Mouse (Mus musculus): ENCODE data around the gene Rnf220. TPM values are rescaled to one million over a fixed set of nuclear protein-coding genes. Genes with fewer than 3 reads are reported as not detected.

Gene Rnf220
- polyA plus RNA-seq, 1 experiment from 2014 or later, result 137 TPM

DNA sequence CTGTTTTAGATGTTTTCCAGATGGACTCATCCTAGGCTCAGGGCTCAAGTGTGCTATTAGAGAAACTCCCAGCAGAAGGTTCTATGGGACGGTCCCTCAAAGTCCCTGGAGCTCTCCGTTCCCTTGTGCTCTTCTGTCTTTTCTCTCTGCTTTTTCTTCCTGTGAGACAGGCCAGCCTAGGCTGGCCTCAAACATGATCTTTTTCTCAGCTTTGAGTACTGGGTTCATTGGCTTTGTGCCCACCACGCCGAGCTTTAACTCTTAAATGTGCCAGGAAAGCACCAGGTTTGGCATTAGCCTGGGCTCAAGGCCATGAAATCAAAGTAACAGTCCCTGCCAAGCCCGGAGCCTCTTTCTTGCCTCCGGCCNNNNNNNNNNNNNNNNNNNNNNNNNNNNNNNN is 256.0 kb downstream of the Rnf220 start:
- ATAC-seq, result no peak
- H3K4me3 ChIP-seq (ENCODE audit: low read depth, low read length), result no peak overlapping the region

DNA sequence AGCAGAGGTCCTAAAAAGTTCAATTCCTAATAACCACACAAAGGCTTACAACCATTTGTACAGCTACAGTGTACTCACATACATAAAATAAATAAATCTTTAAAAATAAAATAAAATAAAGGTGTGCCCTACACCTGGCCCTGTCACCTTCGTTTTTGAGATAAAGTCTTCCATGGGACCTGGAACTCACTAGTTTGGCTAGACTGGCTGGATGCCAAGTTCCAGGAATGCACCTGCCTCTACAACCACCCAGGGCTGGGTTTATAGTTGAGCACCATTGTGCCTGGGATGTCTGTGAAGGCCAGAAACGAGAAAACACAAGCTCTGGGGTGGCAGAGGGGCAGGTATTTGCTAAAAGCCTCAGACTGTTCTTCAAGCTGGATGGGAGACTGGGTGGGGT is 257.7 kb downstream of the Rnf220 start:
- H3K9ac ChIP-seq (ENCODE audit: low read depth, low read length), result no peak overlapping the region
- H3K4me3 ChIP-seq (ENCODE audit: low read depth, low read length), result no peak overlapping the region
- 56% methylated on average over 2 of the region's 2 CpGs for WGBS
- no peaks in the 10 kb centered on the region for H3K27me3 ChIP-seq (ENCODE audit: control insufficient read depth, insufficient read depth, low read depth, low read length)
- ATAC-seq, result no peak
- H3K9me3 ChIP-seq (replicated peaks; ENCODE audit: control insufficient read depth, low read length, poor library complexity, severe bottlenecking), result no peaks in the 10 kb centered on the region
- no peak overlapping the region for H3K4me2 ChIP-seq (ENCODE audit: low read length)
- H3K36me3 ChIP-seq (ENCODE audit: control insufficient read depth, insufficient read depth, low read length), result no peaks in the 10 kb centered on the region
- no peaks in the 10 kb centered on the region for H3K4me1 ChIP-seq (ENCODE audit: control insufficient read depth, insufficient read depth, low read length)
- no peak overlapping the region for H3K27ac ChIP-seq (ENCODE audit: low read length)

More for the DNA sequence above, 256.0 kb downstream of the Rnf220 start:
- WGBS, result 68% methylated on average over 6 of the region's 6 CpGs
- Histone ChIP-seq H3K4me1 (ENCODE audit: control insufficient read depth, insufficient read depth, low read length) (no peaks in the 10 kb centered on the region), H3K36me3 (ENCODE audit: control insufficient read depth, insufficient read depth, low read length) (no peaks in the 10 kb centered on the region), H3K4me2 (ENCODE audit: low read length) (no peak overlapping the region), H3K9me3 (replicated peaks; ENCODE audit: control insufficient read depth, low read length, poor library complexity, severe bottlenecking) (no peaks in the 10 kb centered on the region), H3K27me3 (ENCODE audit: control insufficient read depth, insufficient read depth, low read depth, low read length) (no peaks in the 10 kb centered on the region), H3K27ac (ENCODE audit: low read length) (no peak overlapping the region), H3K9ac (ENCODE audit: low read depth, low read length) (no peak overlapping the region)

DNA sequence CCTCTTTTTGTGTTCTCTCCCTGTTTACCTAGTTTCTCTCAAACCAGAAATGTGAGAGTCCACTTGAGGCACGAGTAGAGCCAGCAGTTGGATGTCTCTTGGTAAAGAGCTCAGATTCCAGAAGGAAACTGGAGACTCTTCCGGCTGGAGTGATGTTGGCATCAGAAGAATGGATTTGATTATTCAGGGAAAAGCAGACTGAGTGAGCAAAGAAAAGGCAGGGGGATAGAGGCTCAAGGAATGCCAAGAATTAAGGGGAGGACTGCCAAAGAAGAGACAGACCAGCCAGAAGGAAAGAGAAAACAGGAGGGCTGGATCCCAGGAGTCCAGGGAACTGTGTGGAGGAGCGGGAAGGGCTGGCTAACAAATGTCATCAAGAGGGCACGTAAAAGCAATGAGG is 261.0 kb downstream of the Rnf220 start:
- WGBS, result 64% methylated on average over 4 of the region's 4 CpGs

DNA sequence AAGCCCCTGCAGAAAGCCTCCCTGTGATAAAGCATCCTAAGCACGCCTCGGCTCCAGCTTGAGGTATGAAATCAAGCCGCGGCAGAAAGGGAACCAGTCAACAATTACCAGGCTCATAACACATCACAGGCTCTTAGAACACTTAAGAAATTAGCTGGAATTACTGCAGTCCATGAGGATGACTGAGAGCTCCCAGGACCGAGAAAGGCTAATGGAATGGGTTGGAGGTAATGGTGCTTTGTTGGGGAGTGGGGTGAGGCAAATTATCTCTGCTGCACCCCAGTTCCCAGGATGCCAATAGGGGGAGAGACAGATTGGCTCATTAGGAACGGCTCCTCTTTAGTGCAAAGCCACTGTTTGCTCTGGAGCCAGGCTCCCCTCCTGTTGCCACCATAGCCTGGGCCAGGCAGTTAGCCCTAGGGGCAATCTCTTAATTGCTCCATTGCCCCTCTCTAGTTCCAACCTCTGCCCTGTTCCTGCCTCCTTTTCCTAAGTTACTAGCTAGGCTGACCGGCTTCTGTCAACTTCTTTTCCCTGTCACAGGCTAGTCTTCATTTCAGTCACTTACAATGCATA is 262.6 kb downstream of the Rnf220 start:
- Histone ChIP-seq H3K27ac (ENCODE audit: low read length) (no peak overlapping the region), H3K36me3 (ENCODE audit: control insufficient read depth, insufficient read depth, low read length) (no peaks in the 10 kb centered on the region), H3K4me3 (ENCODE audit: low read depth, low read length) (no peak overlapping the region), H3K4me2 (ENCODE audit: low read length) (no peak overlapping the region), H3K4me1 (ENCODE audit: control insufficient read depth, insufficient read depth, low read length) (no peaks in the 10 kb centered on the region), H3K9me3 (replicated peaks; ENCODE audit: control insufficient read depth, low read length, poor library complexity, severe bottlenecking) (no peaks in the 10 kb centered on the region), H3K9ac (ENCODE audit: low read depth, low read length) (no peak overlapping the region), H3K27me3 (ENCODE audit: control insufficient read depth, insufficient read depth, low read depth, low read length) (no peaks in the 10 kb centered on the region)
- 79% methylated on average over 7 of the region's 7 CpGs for WGBS
- no peak for ATAC-seq

More for the DNA sequence above, 261.0 kb downstream of the Rnf220 start:
- Histone ChIP-seq H3K9me3 (replicated peaks; ENCODE audit: control insufficient read depth, low read length, poor library complexity, severe bottlenecking) (no peaks in the 10 kb centered on the region), H3K27me3 (ENCODE audit: control insufficient read depth, insufficient read depth, low read depth, low read length) (no peaks in the 10 kb centered on the region), H3K4me1 (ENCODE audit: control insufficient read depth, insufficient read depth, low read length) (no peaks in the 10 kb centered on the region), H3K4me2 (ENCODE audit: low read length) (no peak overlapping the region), H3K36me3 (ENCODE audit: control insufficient read depth, insufficient read depth, low read length) (no peaks in the 10 kb centered on the region), H3K4me3 (ENCODE audit: low read depth, low read length) (no peak overlapping the region), H3K27ac (ENCODE audit: low read length) (no peak overlapping the region), H3K9ac (ENCODE audit: low read depth, low read length) (no peak overlapping the region)
- ATAC-seq, result no peak

DNA sequence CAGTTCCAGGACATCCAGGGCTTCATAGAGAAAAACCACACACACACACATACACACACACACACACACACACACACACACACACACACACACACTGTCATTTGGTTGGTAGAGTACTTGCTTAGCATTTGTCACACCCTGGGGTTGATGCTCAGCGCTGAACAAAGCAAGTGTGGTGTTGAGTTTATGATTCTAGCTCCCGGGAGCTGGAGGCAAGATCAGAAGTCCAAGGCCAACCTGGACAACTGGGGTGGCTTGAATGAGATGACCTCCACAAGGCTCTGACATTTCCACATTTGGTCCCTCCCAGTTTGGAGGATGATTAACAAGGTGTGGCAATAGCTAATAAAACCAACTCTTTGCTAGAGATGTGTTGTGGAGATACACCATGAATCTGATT is 265.6 kb downstream of the Rnf220 start:
- Histone ChIP-seq H3K4me3 (ENCODE audit: low read depth, low read length) (no peak overlapping the region), H3K4me2 (ENCODE audit: low read length) (no peak overlapping the region), H3K9me3 (replicated peaks; ENCODE audit: control insufficient read depth, low read length, poor library complexity, severe bottlenecking) (no peaks in the 10 kb centered on the region), H3K27me3 (ENCODE audit: control insufficient read depth, insufficient read depth, low read depth, low read length) (no peaks in the 10 kb centered on the region), H3K4me1 (ENCODE audit: control insufficient read depth, insufficient read depth, low read length) (no peaks in the 10 kb centered on the region), H3K36me3 (ENCODE audit: control insufficient read depth, insufficient read depth, low read length) (no peaks in the 10 kb centered on the region), H3K27ac (ENCODE audit: low read length) (no peak overlapping the region), H3K9ac (ENCODE audit: low read depth, low read length) (no peak overlapping the region)
- no peak for ATAC-seq
- WGBS, result 96% methylated on average over 2 of the region's 2 CpGs

DNA sequence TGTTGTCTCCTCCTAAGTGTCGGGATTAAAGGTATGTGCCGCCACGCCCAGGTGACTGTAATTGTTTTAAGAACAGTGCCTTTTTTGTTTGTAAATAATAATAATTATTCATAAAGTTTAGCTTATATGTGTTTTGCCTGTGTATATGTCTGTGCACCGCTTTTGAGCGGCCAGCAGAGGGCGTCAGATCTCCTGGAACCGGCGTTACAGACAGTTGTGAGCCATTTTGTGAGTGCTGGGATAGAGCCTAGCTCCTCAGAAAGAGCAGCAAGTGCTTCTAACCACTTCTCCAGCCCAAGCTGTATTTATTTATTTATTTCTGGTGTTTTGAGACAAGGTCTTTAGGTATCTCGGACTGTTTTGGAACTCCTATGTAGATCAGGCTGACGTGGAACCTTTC is 266.5 kb downstream of the Rnf220 start:
- Histone ChIP-seq H3K9ac (ENCODE audit: low read depth, low read length) (no peak overlapping the region), H3K9me3 (replicated peaks; ENCODE audit: control insufficient read depth, low read length, poor library complexity, severe bottlenecking) (no peaks in the 10 kb centered on the region), H3K4me2 (ENCODE audit: low read length) (no peak overlapping the region), H3K4me1 (ENCODE audit: control insufficient read depth, insufficient read depth, low read length) (no peaks in the 10 kb centered on the region), H3K27me3 (ENCODE audit: control insufficient read depth, insufficient read depth, low read depth, low read length) (no peaks in the 10 kb centered on the region), H3K36me3 (ENCODE audit: control insufficient read depth, insufficient read depth, low read length) (no peaks in the 10 kb centered on the region), H3K27ac (ENCODE audit: low read length) (no peak overlapping the region), H3K4me3 (ENCODE audit: low read depth, low read length) (no peak overlapping the region)
- no peak for ATAC-seq
- WGBS, result 47% methylated on average over 10 of the region's 10 CpGs

DNA sequence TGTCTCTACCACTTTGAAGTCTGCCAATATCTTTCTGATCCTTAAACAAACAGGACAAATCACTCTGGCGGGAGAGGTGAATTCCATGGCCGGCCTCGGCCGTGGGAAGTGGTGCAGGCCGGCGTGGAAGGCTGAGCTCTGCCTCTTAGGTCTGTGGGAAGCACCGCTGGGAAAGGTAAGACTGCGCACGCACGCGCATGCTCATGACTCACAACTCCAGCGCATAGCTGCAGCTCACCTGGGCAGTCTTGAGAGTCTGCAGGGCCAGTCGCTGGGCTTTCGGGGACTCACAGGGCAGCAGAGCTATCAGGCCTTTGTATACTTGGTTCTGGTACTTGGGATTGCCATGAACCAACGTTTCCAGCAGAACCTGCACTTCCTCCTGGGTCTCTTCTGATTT is 267.3 kb downstream of the Rnf220 start:
- Histone ChIP-seq H3K9me3 (replicated peaks; ENCODE audit: control insufficient read depth, low read length, poor library complexity, severe bottlenecking) (no peaks in the 10 kb centered on the region), H3K36me3 (ENCODE audit: control insufficient read depth, insufficient read depth, low read length) (no peaks in the 10 kb centered on the region), H3K9ac (ENCODE audit: low read depth, low read length) (no peak overlapping the region), H3K4me3 (ENCODE audit: low read depth, low read length) (no peak overlapping the region), H3K27me3 (ENCODE audit: control insufficient read depth, insufficient read depth, low read depth, low read length) (no peaks in the 10 kb centered on the region), H3K27ac (ENCODE audit: low read length) (no peak overlapping the region), H3K4me2 (ENCODE audit: low read length) (no peak overlapping the region), H3K4me1 (ENCODE audit: control insufficient read depth, insufficient read depth, low read length) (no peaks in the 10 kb centered on the region)
- no peak for ATAC-seq
- 74% methylated on average over 15 of the region's 15 CpGs for WGBS

DNA sequence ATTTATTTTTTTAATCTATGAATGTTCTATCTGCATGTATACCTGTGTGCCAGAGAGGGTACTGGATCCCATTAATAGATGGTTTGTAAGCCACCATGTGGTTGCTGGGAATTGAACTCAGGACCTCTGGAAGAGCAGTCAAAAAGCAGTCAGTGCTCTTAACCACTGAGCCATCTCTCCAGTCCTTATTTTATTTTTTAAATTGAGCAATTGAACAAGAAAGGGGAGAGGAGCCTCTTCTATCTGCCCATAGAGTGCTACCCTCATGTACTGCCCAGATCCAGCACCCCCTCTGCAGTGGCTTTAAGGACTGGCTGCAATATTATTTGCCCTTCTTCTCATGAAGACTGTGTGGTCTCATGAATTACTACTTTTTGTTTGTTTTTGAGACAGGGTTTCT is 271.6 kb downstream of the Rnf220 start:
- no peaks in the 10 kb centered on the region for H3K27me3 ChIP-seq (ENCODE audit: control insufficient read depth, insufficient read depth, low read depth, low read length)
- no peaks in the 10 kb centered on the region for H3K36me3 ChIP-seq (ENCODE audit: control insufficient read depth, insufficient read depth, low read length)
- H3K4me2 ChIP-seq (ENCODE audit: low read length), result no peak overlapping the region
- H3K9me3 ChIP-seq (replicated peaks; ENCODE audit: control insufficient read depth, low read length, poor library complexity, severe bottlenecking), result no peaks in the 10 kb centered on the region
- no peak overlapping the region for H3K4me3 ChIP-seq (ENCODE audit: low read depth, low read length)
- no peak overlapping the region for H3K27ac ChIP-seq (ENCODE audit: low read length)
- ATAC-seq, result no peak
- H3K9ac ChIP-seq (ENCODE audit: low read depth, low read length), result no peak overlapping the region
- H3K4me1 ChIP-seq (ENCODE audit: control insufficient read depth, insufficient read depth, low read length), result no peaks in the 10 kb centered on the region

DNA sequence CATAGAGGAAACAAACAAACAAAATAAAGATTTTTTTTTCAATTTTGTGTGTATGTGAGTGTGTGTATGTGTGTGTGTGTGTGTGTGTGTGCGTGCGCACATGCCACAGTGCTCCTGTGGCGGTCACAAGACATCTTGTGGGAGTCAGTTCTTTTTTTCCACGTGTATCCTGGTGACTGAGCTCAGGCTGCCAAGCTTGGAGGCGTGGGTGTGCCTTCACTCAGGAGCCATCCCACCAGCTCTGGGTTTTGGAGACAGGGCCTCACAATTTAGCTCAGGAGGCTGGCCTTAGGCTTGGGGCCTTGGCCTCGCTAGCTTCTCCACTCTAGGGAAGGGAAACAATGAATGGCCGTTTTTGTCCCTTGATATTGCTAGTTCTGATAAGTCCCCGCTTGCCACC is 272.7 kb downstream of the Rnf220 start:
- Histone ChIP-seq H3K4me2 (ENCODE audit: low read length) (no peak overlapping the region), H3K4me1 (ENCODE audit: control insufficient read depth, insufficient read depth, low read length) (no peaks in the 10 kb centered on the region), H3K27me3 (ENCODE audit: control insufficient read depth, insufficient read depth, low read depth, low read length) (no peaks in the 10 kb centered on the region), H3K4me3 (ENCODE audit: low read depth, low read length) (no peak overlapping the region), H3K9me3 (replicated peaks; ENCODE audit: control insufficient read depth, low read length, poor library complexity, severe bottlenecking) (no peaks in the 10 kb centered on the region), H3K27ac (ENCODE audit: low read length) (no peak overlapping the region), H3K9ac (ENCODE audit: low read depth, low read length) (no peak overlapping the region), H3K36me3 (ENCODE audit: control insufficient read depth, insufficient read depth, low read length) (no peaks in the 10 kb centered on the region)
- 77% methylated on average over 8 of the region's 8 CpGs for WGBS
- ATAC-seq, result no peak
